Comparison of ENCODE assay signal across 18 mouse cellular contexts in the genomic region with DNA sequence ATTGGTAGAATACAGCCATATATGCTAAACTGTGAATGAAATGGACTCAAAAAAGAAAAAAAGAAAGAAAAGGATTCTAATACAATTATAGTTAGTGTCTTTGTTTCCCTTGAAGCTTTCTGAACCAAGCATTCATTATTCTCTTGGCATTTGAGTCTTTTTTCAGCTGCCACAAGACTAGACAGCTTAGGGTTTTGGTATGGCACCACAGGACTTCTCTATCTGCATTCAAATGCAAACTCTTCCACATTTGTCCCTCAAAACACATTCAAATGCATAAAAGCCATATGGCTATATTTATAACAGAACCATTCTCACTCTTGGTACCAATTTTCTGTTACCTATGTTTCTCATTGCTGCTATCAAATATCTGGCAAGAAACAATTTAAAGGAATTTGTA.
"Had no signal": no experiment of that assay in that cellular context is flagged by ENCODE, and none has a peak within 500 bp of the region (broad histone marks: within the 10 kb centered on the region; RNA-seq: fewer than 3 reads in every experiment).

No protein-coding gene starts in this region.

- H3K9ac ChIP-seq: liver, embryonic 14.5 days; lung, embryonic 14.5 days; neural tube, embryonic 13.5 days; neural tube, embryonic 15.5 days had no signal

- H3K27me3 ChIP-seq: neural tube, embryonic 13.5 days; neural tube, embryonic 15.5 days had no signal

- H3K9me3 ChIP-seq: midbrain, embryonic 10.5 days; neural tube, embryonic 13.5 days; neural tube, embryonic 15.5 days had no signal

- H3K36me3 ChIP-seq: midbrain, embryonic 10.5 days; neural tube, embryonic 13.5 days; neural tube, embryonic 15.5 days had no signal

- DNase-seq: lung, adult 18-20 months; lung, embryonic 14.5 days; lung, postnatal 10 days; lung, postnatal 4 days; retina, postnatal 1 day; right cerebral cortex, adult 18-20 months; right cerebral cortex, postnatal 25 days; right cerebral cortex, postnatal 4 days; spleen, adult 18-20 months; thymus, adult 18-20 months; thymus, postnatal 14 days; thymus, postnatal 36 days had no signal

- ATAC-seq: midbrain, embryonic 16.5 days had no signal

- H3K4me1 ChIP-seq: neural tube, embryonic 13.5 days; neural tube, embryonic 15.5 days had no signal

- H3K27ac ChIP-seq: liver, embryonic 14.5 days; midbrain, embryonic 10.5 days; neural tube, embryonic 13.5 days; neural tube, embryonic 15.5 days had no signal

- H3K4me2 ChIP-seq: lung, embryonic 14.5 days; neural tube, embryonic 13.5 days; neural tube, embryonic 15.5 days had no signal

- H3K4me3 ChIP-seq: midbrain, embryonic 10.5 days; myocyte; neural tube, embryonic 13.5 days; neural tube, embryonic 15.5 days had no signal
